Mouse (Mus musculus) bone marrow macrophage, adult 2 months (primary cell): Measurements from ENCODE around the gene Itsn1. TPM values are rescaled to one million over a fixed set of nuclear protein-coding genes. Genes with fewer than 3 reads are reported as not detected.

Experiments
- H3K27ac ChIP-seq: 2 replicates; pipeline ENCODE4 v1.5.1; 2012; ENCODE audit warnings: low read depth, low read length; ENCODE audit not compliant: insufficient read depth
- H3K4me1 ChIP-seq: 2 replicates; pipeline ENCODE4 v1.6.1; 2012; ENCODE audit warnings: low read length; ENCODE audit not compliant: control insufficient read depth, insufficient read depth
- H3K4me3 ChIP-seq: 2 replicates; pipeline ENCODE4 v1.5.1; 2012; ENCODE audit warnings: mild to moderate bottlenecking, low read length, moderate library complexity; ENCODE audit not compliant: insufficient read depth
- CTCF ChIP-seq: IDR thresholded peaks from 2 replicates; pipeline ENCODE4 v1.5.1; 2012; ENCODE audit warnings: low read depth, mild to moderate bottlenecking, low read length, moderate library complexity
- POLR2A ChIP-seq: IDR thresholded peaks from 2 replicates; pipeline ENCODE4 v1.6.1; 2012; ENCODE audit warnings: mild to moderate bottlenecking, low read depth, low read length, borderline replicate concordance
- polyA plus RNA-seq: library from polyadenylated mRNA; stranded (reverse); fragments of >200 nt; gene quantifications from 2 replicates; pipeline ENCODE4 v1.2.4, GENCODE M21; 2012; ENCODE audit not compliant: missing spikeins, insufficient read depth, insufficient read length

Itsn1 gene
- polyA plus RNA-seq, 1 experiment: 130 TPM

DNA sequence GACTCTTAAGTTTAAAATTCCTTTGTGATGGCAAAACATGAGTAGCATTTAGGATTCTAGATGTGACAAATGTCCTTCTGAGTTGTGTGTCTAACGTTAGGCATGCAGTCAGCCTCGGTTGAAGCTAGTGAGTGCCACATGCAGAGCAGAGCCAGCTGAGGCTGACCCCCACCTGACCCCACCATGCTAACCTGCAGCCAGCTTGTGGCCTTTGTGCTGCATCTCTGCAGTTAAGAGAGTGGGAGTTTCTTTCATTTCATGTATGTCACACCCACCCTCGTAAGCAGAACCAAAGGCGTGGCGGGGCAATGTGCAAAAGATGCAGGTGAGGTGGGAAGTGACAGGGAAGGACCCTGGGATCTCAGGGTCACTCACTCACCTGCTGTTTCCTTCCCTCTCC is 98.4 kb downstream of the Itsn1 start:
- Histone ChIP-seq H3K27ac (no peak overlapping the region), H3K4me3 (no peak overlapping the region), H3K4me1 (peaks cover 13% of the 10 kb centered on the region)
- TF ChIP-seq POLR2A (no peak), CTCF (no peak)

DNA sequence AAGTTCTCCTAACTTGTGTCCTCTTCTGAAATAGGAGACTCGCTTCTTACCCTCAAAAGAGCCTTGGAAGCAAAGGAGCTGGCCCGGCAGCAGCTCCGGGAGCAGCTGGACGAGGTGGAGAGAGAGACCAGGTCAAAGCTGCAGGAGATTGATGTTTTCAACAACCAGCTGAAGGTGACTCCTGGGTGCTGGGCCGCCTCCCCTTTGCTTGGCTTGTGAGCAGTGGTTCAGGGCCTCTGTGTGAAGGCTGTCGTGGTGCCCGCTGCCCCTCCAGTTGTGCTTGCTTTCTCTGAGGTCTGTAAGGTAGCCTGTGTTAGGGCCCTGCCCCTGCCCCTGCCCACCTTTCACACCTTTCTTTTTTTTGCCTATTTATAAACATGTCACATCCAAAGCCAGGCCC is 99.1 kb downstream of the Itsn1 start:
- TF ChIP-seq POLR2A (no peak), CTCF (no peak)
- Histone ChIP-seq H3K4me3 (no peak overlapping the region), H3K4me1 (peaks cover 8% of the 10 kb centered on the region), H3K27ac (no peak overlapping the region)

DNA sequence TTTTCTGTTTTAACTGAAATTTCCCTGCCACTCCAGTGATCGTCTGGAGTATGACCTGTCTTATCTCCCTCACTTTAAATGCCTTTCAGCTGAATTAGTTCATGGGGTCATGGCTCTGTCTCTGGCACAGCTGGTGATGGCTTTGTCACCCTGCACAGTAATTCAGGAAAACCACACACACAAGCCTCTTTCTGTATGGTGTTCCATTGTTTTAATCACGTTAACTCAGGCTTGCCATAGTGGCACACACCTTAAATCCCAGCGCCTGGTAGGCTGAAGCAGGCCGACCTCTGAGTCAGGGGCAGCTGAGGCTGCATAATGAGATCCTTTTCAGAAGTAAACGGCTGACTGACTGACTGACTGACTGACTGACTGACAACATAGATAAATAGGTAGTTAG is 99.5 kb downstream of the Itsn1 start:
- no peak overlapping the region for H3K4me3 ChIP-seq
- TF ChIP-seq POLR2A: no peak
- TF ChIP-seq CTCF: no peak
- H3K4me1 ChIP-seq: peaks cover 8% of the 10 kb centered on the region
- H3K27ac ChIP-seq: no peak overlapping the region

DNA sequence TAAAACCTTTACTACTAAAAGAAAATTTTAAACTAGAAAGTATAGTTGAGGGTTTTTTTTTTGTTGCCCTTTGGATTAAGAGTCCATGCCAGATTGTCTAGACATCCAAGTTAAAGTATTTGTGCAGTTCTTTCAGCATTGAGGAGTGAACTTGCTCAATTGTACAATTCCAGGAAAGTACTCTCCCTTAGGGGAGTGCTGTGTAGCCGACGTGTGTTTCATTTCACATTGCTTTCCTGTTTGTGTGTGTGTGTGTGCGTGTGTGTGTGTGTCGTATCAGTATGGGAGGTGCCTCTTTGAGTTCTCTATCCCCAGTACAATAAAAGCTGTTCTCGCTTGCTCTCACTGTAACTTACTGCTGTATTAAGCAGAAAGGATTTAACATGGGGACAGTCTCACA is 100.0 kb downstream of the Itsn1 start:
- H3K4me1 ChIP-seq: peaks cover 8% of the 10 kb centered on the region
- TF ChIP-seq POLR2A: no peak
- no peak for TF ChIP-seq CTCF
- H3K27ac ChIP-seq: no peak overlapping the region
- no peak overlapping the region for H3K4me3 ChIP-seq

DNA sequence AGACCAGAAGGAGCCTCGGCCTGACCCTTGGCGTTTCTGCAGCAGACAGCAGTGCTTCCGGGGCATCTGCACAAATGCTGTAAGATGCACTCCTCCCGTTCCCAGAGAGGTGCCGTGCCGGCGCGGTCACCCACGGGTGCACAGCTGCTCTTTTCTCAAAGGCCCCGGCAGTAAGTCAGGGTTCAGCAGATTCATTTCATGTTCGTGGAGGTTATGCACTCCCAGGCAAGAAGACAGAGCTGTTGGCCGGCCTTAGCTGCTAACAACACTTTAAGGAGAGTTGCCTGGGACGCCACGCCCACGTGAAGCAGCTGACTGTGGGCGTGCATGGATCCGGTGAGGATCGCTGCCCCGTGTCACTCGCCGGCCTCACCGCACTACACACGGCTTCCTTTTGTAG is 101.2 kb downstream of the Itsn1 start:
- Histone ChIP-seq H3K4me3 (no peak overlapping the region), H3K4me1 (peaks cover 8% of the 10 kb centered on the region), H3K27ac (no peak overlapping the region)
- TF ChIP-seq POLR2A (no peak), CTCF (no peak)

DNA sequence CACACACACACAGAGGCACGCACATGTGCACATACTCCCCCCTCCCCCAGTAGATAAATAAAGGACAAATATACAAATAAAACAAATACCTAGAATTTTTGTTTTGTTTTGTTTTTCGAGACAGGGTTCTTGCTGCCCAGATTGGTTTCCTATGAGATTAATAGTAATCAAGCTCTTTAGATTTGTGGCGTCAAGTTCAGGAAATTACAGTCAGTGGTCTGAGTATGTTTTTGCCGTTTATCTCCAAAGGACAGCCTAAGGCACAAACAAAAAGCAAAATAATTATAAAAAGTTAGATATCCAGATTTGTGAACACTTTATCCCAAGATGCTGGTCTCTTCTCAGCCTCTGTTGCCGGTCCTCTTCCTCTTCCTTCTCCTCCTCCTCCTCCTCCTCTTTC is 104.0 kb downstream of the Itsn1 start:
- TF ChIP-seq CTCF (no peak), POLR2A (no peak)
- no peak overlapping the region for H3K27ac ChIP-seq
- H3K4me1 ChIP-seq: peaks cover 11% of the 10 kb centered on the region
- H3K4me3 ChIP-seq: no peak overlapping the region

DNA sequence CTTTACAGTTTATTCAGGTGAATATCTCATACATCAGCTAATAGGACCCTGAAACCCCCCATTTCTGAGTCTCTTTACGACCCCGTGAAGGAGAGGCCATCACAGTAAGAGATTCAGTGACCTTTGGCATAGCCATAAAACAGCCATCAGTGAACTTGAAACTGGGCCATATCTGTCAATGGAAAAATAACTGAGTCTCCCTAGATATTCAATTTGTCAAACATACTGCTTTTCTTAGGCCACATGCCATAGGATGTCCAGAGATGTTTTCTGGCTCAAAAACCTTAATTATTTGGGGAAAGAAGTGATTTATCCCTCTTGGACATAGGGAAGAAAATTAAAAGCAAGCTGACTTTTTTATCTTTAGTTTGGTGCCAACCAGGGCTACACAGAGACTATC is 104.5 kb downstream of the Itsn1 start:
- TF ChIP-seq CTCF: no peak
- TF ChIP-seq POLR2A: no peak
- Histone ChIP-seq H3K4me3 (no peak overlapping the region), H3K27ac (no peak overlapping the region), H3K4me1 (peaks cover 11% of the 10 kb centered on the region)

DNA sequence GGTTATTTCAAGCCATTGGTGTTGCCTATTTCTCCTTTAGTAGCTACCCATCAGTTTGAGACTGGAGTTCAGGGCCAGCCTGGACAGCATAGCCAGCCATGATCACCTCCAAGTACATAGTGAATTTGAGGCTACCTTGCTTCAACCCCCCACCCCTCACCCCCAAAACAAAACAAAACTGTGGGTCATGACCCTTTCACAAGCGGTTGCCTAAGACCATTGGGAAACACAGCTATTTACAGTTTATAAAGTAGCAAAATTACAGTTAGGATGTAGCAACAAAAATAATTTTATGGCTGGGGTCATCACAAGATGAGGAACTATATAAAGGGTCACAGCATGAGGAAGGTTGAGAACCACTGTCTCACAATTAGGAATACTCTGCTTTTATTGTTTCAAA is 104.9 kb downstream of the Itsn1 start:
- H3K4me1 ChIP-seq: peaks cover 15% of the 10 kb centered on the region
- TF ChIP-seq POLR2A: no peak
- TF ChIP-seq CTCF: no peak
- no peak overlapping the region for H3K27ac ChIP-seq
- no peak overlapping the region for H3K4me3 ChIP-seq

DNA sequence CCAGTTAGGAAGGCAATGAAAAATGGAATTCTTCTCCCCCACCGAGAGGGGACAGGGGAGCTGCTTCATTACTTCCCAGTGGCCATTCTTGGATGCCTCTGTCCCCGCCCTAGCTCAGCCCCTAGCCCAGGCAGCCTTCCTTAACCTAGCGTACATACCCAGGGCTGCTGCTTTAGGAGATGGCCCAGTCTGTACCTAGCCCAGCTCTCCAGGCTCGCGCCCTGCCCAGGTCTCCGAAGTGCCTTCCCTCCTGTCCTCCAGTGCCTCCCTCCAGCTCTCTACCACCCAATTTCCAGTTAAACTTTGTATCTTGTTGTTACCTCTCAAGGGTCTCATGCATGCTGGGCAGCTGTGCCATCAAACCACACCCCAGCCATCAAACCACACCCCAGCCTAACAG is 106.7 kb downstream of the Itsn1 start:
- Histone ChIP-seq H3K4me1 (peaks cover 32% of the 10 kb centered on the region), H3K27ac (no peak overlapping the region), H3K4me3 (no peak overlapping the region)
- no peak for TF ChIP-seq POLR2A
- no peak for TF ChIP-seq CTCF

DNA sequence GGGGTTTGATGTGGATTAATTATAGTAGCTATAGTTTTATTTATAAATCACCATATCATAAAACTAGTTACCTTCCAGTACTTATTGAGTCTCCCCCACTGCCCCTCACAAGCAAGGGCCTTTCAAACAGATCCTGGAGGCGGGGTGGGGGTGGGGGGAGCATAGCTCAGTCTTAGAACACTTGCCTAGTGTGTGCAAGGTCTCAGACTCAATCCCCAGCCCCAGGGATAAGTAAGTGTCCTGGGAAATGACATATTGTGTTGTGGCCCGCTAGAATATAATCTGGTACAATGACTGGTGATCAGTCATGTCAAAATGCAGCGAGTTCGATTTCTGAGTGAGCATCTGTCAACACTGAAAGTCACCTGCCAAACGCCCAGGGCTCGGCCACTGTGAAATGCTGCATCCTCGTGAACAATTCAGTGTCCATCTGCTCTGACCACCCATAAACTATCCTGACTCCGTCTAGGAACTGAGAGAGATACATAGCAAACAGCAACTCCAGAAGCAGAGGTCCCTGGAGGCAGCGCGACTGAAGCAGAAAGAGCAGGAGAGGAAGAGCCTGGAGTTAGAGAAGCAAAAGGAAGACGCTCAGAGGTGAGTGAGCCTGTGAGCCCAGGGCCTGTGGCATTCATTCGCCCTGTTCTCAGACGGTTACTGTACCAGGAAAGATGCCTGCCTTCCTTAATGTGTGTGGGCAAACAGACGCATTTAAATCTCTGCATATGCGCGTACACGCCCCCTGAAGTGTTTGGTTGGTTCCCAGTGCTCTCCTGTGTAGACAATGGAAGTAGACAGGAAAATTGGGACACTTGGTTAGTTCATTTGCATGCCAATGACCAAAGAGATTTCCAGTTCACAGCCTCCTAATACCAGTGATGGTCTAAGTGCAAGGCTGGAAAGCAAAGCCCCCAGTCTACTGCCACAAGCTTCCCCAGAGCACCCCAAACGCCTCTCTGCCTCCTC is 107.8 kb downstream of the Itsn1 start:
- H3K4me1 ChIP-seq: peaks cover 39% of the 10 kb centered on the region
- no peak overlapping the region for H3K27ac ChIP-seq
- H3K4me3 ChIP-seq: no peak overlapping the region
- no peak for TF ChIP-seq CTCF
- TF ChIP-seq POLR2A: no peak

DNA sequence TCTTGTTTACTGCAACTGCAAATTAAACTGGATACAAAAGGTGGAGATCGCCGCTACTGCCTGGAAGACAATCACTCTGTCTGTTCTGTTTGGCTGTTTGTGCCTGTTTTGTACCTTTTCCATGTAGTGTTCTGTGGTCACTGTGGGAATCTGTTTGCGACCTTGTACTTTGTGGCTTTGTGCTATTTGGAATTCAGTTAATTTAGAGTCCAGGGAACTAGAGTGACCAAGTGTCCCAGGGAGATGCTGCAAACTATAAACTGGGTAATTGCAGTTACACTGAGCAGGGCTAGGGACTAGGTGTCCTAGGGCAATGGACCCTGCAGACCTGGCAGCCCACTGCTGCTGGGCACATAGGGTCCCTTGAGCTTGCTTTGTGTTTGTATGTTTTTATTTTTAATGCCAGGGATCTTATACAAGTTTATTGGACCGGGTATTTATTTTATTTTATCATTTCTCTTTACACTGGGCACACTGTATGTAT is 108.5 kb downstream of the Itsn1 start:
- TF ChIP-seq CTCF: no peak
- TF ChIP-seq POLR2A: no peak
- Histone ChIP-seq H3K27ac (no peak overlapping the region), H3K4me1 (peaks cover 43% of the 10 kb centered on the region), H3K4me3 (no peak overlapping the region)
